Mouse (Mus musculus): ENCODE measurements around the gene Ddx47.

The Ddx47 gene

GRCm38 (mm10) chr6:135069856-135070255, 58.4 kb downstream of the Ddx47 start:
- DNase-seq (ENCODE audit: low spot score in 2 of 2) = no peak

- no peak for DNase-seq (ENCODE audit: low spot score in 2 of 2)
These were observed 58.9 kb downstream of the Ddx47 start for GRCm38 (mm10) chr6:135070347-135070746.
